Mouse (Mus musculus): ENCODE results near the gene Soat2. TPM values are rescaled to one million over a fixed set of nuclear protein-coding genes. Genes with fewer than 3 reads are reported as not detected.

Soat2 gene
- polyA plus RNA-seq, 1 experiment: 5.9 TPM

DNA sequence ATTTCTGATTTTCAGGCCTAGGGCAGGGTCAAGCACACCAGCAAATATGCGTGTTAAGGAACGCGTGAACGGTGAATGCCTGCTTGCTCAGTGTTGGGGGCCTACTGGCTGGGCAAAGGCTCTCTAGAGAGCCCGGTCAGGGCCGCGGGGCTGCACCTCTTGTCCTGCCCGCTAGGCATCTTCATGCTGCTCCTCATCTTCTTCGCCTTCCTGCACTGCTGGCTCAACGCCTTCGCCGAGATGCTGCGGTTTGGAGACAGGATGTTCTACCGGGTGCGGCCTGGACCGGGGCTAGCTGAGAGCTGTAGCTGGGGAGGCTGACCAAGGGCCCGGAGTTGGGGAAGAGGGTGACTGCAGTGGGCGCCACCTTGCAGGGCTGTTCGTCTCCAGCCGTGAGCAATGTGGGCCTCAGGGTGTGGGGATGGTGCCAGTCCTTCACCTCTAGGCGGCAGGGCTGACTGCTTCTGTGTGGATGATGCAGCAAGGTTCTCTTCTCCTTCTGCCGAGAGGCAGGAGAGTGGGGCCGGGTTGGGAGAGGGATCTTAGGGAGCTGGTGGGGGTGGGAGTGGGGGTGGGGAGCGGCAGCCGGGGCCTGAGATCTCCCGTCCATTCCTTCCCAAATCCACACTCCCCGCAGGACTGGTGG lies 10.2 kb downstream of the Soat2 start:
- TF ChIP-seq GATA1 (IDR thresholded peaks at IDR 0.05; ENCODE audit: low read length): no peak

DNA sequence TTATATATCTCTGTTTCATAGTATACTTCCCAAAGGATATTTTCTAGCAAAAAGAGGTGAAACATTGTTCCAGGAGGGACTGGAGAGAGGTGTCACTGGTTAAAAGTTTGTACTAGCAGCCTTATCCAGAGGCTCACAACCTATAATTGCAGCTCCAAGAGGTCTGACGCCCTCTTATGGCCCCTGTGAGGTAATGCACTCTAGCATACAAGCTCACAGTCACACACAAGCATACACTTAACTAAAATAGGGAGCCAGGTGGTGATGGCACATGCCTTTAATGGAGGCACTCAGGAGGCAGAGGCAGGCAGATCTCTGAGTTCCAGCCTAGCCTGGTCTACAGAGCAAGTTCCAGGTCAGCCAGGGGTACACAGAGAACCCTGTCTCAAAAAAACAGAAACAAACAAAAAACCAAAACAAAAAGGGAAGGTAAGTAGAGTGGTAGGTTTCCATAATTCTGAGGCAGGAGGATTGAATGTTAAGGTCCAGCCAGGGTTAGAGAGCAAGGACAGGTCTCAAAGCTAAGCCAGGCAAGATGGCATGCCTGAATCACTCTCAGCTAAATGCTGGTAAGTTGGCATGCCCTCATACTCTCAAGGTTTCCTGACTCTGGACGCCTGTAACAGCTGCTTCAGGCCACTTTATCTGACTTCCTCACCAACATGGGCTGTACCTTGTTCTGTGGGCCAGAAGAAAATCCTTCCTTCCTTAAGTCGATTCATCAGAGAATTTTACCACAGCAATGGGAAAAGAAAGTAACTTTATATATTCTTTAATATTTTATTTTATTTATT lies 13.8 kb downstream of the Soat2 start:
- TF ChIP-seq GATA1 (IDR thresholded peaks at IDR 0.05; ENCODE audit: low read length): no peak

DNA sequence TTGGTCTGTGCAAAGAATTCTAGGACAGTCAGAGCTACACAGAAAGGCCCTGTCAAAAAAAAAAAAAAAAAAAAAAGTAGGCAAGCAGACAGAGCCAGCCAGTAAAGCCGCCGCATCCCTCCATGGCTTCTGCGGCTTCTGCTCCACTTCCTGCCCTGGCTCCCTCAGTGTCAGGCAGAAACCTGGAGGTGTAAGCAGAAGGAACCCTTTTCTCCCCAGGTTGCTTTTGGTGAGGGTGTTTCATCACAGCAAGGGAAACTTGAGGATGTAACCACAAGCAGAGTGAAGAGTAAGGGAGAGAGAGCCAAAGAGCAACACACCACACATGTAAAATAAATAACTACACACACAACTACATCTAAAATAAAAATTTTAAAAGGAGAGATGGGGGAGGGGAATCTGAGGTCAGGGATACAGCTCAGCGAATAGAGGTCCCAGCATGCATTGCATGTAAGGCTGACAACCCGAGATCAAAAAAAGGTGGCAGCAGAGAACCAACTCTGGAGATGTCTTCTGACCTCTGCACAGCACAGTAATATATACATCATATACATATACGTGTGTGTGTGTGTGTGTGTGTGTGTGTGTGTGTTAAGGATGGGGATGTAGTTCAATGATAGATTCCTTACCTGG lies 15.3 kb downstream of the Soat2 start:
- TF ChIP-seq GATA1 (IDR thresholded peaks at IDR 0.05; ENCODE audit: low read length): no peak

DNA sequence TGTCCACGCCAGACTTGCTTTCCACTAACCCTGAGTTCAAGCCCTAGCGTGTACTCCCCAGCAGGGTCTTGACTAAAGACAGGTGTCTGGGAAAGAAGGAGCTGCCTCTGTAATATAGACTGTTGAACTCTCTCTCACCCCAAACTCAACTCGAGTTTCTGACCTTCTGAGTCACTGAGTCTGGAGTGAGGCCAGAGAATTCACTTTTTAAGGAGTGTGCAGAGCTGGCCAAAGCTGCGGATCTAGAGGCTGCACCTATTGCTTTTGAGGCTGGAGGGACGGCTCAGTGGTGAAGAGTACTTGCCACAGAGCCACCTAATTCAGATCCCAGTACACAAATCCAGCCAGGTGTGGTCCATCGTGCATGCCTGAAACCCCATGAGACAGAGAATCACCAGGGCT lies 17.3 kb downstream of the Soat2 start:
- no peak for TF ChIP-seq GATA1 (IDR thresholded peaks at IDR 0.05; ENCODE audit: low read length)

DNA sequence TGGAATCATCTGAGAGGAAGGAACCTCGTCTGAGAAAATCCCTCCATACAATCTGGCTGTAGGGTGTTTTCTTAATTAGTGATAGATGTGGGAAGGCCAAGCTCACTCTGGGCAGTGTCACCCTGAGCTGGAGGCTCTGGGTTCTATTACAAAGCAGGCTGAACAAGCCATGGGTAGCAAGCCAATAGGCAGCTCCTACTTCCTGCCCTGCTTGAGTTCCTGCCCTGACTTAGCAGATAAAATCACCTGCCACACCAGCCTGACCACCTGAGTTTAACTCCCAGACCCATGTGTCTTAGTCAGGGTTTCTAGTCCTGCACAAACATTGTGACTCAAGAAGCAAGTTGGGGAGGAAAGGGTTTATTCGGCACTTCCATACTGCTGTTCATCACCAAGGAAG lies 18.7 kb downstream of the Soat2 start:
- no peak for TF ChIP-seq GATA1 (IDR thresholded peaks at IDR 0.05; ENCODE audit: low read length)

DNA sequence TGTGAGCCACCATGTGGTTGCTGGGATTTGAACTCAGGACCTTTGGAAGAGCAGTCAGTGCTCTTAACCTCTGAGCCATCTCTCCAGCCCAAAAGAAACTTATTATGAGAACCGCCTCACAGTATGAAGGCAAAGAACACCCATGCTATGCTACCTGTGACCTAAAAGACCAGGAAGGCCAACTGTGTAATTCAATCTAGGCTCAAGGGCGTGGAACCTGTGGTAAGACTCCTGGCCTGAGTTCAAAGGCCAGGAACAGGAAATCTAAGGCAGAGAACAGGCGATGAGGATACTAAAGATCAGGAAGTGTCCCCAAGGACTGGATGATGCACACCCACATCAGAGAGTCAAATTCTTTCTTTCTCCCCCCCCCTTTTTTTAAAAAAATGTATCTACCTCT lies 23.3 kb downstream of the Soat2 start:
- no peak for TF ChIP-seq GATA1 (IDR thresholded peaks at IDR 0.05; ENCODE audit: low read length)

DNA sequence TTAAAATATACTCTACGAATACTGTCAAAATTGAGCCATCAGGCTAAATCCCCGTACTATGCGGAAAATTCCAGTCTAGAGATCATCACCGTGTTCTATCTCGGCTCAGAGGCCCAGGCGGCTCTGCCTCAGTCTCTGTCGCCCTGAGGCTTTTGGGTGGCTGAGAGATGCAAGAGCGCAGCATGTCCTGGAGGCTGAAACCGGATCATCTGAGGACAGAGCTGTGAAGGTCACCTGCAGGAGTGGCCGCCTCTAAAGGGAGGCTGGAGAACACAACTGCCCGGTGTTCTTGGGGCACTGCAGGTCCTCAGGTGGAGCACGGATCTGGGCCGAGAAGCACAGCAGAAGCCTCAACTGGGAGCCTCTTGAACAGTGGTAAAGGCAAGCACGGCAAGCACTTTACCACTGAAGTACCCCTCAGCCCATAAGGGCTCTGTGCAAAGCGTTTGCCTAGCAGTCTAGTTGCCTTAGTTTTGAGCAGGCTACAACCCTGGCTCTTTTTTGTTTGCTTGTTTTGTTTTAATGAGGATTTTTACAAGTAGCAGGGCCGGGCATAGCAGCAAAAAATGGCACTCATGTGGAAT lies 25.5 kb downstream of the Soat2 start:
- TF ChIP-seq GATA1 (IDR thresholded peaks at IDR 0.05; ENCODE audit: low read length): no peak

DNA sequence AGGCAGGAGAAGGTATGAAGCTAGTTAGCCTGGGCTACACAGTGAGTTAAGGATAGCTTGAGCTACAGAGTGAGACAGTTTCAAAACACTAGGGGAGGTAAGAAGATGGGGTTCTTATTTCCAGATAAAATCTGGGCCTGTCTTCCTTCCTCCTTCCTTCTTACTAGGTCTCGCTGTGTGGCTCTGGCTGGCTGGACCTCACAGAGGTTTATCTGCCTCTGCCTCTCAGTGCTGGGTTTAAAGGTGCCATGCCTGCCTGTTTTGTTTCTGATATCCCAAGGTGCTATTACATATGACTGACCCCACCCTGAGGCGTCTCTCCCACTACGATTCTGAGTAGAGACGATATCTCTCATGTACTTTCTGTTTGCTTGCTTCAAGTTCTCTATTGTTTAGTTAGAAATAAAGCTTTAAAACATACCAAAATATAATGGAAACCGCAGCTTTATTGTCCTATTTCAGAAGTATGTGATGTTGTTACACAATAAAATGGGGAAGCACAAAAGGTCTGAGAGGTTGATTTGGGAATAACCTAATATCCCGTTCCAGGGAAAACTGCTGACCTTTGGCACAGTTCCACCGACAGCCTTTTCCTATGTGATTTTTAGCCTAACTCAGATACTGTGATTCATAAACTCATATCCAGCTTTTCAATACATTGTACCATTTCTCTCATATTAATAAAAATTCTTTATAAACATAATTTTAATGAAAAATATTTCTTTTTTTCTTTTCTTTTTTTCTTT lies 26.4 kb downstream of the Soat2 start:
- no peak for TF ChIP-seq GATA1 (IDR thresholded peaks at IDR 0.05; ENCODE audit: low read length)

DNA sequence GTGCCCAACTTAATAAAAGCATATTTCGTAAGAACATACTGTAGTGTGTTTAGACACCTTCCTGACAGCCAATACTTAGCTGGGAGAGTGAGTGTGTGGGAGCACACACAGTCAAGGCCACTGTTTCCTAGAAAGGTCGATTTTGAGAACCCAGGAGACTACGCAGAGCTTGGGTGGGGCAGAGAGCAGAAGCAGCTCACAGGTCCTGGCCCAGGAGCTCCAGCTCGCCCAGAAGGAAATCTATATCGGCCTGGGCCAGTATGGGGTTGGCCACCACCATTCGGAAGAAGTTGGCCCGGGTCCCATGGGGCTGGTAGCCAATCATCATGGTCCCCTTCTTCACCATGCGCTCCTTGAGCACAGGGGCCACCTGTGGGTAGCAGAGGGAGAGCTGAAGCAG lies 27.1 kb downstream of the Soat2 start:
- TF ChIP-seq GATA1 (IDR thresholded peaks at IDR 0.05; ENCODE audit: low read length): no peak

DNA sequence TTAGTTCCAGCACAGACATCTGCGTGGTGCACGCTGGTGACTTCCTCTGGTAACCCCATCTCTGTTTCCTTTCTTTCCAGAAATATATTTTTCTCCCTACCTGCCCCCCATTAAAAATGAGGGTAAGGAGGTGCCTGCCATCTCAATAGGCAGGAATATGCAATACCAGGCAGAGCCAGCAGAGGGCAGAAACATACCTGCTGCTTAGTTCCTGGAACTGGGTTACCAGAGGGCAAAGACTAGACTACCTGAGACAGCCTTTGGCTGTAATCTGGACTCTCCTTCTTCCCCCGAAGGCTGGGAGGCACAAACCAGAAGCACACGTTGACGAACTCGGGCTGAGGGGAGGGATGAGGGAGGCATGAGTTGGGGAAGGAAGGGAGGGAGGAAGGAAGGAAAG lies 28.0 kb downstream of the Soat2 start:
- TF ChIP-seq GATA1 (IDR thresholded peaks at IDR 0.05; ENCODE audit: low read length): no peak

DNA sequence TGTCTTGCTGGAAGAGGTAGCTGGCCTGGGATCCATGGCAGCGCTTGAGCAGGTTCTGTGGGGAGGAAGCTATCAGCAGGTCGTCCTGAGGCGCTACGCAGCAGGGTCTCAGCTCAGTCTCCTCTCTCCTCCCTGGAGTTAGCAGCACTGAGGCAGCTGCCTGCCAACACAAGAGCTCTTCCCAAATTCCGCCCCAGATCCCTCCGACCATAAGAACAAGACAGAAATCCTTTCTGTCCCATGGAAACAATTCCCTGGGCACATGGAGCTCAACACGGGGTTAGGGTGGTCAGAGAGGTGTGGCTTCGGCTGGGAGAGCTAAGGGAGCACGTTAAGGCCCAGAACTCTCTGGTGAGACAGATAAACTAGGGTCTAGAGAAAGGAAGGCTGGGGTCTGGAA lies 28.8 kb downstream of the Soat2 start:
- no peak for TF ChIP-seq GATA1 (IDR thresholded peaks at IDR 0.05; ENCODE audit: low read length)

DNA sequence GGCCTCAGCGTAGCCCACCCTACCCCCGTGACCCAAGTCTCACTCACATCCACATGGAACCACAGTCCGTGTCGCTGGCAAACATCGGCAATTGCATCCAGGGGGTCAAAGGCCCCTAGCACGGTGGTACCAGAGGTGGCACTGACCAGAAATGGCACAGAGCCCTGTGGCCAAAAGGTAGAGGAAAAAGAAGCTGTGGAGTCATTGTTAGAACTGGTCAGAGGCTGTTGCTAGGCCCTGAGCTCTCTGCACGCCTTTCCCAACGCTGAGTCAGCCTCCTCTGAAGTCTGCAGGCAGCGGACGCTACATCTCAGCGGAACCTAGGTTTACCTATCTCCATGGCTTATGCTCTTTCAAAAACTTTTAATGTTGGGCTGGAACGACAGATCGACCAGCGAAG lies 29.6 kb downstream of the Soat2 start:
- TF ChIP-seq GATA1 (IDR thresholded peaks at IDR 0.05; ENCODE audit: low read length): no peak

DNA sequence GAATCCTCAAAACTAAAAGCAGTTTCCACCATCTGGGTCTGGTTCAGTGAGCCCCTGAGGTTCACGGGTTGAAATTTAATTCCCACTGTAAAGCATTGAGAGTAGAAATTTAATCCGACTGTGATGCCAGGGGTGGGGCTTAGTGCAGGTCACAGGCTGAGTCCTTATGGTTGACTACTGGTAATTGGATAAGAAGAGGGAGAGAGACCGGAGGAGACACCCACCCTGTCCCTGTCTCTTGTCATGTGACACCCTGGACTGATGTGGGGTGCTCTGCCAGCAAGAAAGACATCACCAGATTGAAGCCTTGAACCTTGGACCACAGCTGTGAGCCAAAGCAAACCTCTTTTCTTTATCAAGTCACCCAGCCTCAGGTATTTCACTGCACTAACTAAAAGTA lies 32.8 kb downstream of the Soat2 start:
- TF ChIP-seq GATA1 (IDR thresholded peaks at IDR 0.05; ENCODE audit: low read length): no peak

DNA sequence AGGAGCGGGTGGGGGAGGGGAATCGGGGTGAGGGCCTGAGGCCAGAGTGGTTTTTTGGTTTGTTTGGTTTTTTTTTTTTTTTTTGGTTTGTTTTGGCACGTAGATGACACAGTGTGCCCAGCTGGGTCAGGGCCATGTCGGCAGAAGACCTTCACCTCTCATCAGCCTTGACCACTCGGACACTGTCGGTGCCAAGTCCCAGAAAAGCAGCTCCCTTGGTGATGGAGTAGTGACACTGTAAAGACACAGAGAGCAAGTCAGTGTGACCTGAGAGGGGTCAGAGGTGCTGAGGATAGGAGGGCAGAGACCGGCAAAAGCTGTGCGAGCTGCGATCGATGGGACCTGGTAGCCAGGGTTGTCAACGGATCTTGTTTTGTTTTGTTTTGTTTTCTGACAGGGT lies 35.9 kb downstream of the Soat2 start:
- no peak for TF ChIP-seq GATA1 (IDR thresholded peaks at IDR 0.05; ENCODE audit: low read length)

DNA sequence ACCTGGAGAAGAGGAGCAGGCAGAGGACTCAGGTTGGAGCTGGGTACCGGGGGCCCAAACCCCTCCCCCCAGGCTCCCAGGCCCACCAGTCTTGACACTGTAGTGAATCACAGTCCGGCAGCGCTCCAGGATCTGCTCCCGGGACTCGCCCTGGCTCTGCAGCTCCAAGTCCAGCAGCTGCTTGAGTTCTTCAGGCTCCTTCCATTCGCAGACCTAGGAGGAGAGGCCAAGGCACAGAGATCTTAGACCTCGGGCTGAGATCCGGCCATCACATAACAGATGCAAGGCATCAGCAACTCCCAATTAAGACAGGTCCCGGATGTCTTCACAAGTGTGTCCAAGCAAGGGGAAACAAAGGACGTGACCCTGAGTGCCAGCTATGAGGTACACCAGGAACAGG lies 37.8 kb downstream of the Soat2 start:
- TF ChIP-seq GATA1 (IDR thresholded peaks at IDR 0.05; ENCODE audit: low read length): no peak

DNA sequence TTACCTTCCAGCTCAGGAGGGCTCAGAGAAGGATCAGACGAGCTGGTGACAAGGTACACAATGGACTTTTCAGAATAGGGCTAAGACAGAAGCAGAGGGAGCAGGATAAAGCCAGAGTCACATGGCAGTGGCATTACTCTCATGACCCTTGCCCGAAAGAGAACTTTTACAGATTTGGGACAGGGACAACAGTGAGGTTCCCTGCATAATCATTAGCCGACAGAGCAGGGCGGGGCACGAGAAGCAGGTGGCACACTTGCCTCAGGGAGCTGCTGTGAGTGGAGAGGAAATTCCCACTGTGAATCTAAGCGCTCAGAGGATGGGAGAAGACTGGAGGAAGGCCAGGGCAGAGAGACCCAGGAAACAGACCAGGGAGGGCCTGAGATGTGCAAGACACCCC lies 38.6 kb downstream of the Soat2 start:
- TF ChIP-seq GATA1 (IDR thresholded peaks at IDR 0.05; ENCODE audit: low read length): no peak

All from G1E-ER4 (cell line).